Mouse (Mus musculus) fibroblast of lung, adult 2 months (primary cell): ENCODE results near the gene RPS10-NUDT3.

Source experiments
- DNase-seq: peaks from one replicate; pipeline ENCODE4 v3.0.0-alpha.2; 2011; ENCODE audit warnings: low read depth

The RPS10-NUDT3 gene

DNA sequence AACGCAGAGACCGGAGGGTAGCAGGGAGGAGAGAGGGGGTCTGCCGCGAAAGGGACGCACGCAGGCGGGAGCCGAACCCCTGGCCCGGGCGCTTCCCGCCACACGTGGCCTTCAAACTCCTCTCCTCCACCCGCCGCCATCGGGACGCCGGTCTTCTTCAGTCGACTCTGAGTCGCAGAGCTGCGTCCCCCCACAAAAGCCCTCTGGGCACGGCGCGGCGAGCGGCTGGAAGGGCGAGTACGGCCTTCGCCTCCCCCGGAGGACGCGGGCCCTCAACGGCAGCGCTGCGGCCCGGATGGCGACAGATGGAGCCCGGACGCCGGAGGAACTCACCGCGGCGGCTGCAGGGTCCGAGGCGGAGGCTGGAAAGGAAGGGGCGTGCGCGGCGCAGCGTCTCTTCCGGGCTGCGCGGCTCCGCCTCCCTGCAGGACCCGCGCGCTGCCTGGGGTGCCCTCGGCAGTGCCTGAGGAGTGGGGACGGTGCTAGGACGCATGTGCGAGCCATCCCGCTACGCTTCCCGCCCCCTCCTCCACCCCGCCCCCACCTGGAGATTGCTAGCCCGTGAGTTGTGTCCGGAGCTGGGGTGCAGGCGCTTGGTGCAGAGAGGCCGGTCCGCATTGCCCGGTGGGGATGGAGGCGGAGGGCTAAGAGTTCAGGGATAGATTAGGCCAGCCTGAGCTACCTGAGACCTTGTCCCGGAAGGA is at the start of gene RPS10-NUDT3:
TSS of gene RPS10-NUDT3 (minus strand) at position 352 of the 704 bp plus-strand sequence.
- peak; percentile 73 for DNase-seq

DNA sequence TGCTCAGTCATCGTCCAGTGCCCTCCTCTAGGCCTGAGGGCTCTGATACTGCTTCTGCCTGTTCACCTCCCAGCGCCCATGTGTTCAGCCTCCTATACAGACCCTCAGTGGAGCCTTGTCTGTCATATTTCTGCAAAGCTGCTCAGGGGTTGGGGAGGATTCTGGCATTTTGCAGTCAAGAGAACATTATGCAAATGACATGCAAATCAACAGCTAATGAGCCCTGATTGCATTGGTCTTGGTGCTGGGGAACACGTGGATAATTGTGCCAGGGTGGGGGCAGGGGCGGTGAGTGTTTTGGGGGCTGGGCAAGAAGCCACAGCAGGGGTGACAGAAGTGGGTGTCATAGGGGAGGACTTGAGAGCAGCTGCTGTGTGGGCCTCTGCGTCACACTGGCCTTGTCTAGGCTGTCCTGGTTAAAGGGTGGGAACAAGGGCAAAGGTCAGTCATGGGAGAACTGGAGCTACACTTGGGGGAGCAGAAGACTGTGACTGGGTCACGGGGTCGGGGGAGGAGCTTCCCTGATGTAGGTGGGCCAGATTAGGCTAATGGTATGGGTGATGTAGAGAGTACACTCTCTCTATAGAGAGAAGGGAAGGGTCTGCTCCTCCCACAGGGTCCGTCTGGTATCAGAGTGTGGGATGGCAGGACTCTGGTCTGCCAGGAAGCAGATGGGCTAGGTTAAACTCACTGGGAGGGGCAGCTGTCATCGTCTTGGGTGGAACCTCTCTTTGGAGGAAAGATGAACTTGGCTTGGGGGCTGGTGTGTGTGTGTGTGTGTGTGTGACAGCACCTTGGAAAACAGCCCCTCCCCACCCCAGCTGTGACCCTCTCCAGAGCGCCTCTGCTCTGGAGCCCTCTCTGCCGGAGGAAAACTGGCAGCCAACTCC is 44.1 kb upstream of the RPS10-NUDT3 start:
- no peak for DNase-seq

GRCm38 (mm10) chr17:27677756-27678155 is 42.7 kb upstream of the RPS10-NUDT3 start:
- no peak for DNase-seq

- no peak for DNase-seq
Observed at GRCm38 (mm10) chr17:27676270-27676669, 41.2 kb upstream of the RPS10-NUDT3 start.

DNA sequence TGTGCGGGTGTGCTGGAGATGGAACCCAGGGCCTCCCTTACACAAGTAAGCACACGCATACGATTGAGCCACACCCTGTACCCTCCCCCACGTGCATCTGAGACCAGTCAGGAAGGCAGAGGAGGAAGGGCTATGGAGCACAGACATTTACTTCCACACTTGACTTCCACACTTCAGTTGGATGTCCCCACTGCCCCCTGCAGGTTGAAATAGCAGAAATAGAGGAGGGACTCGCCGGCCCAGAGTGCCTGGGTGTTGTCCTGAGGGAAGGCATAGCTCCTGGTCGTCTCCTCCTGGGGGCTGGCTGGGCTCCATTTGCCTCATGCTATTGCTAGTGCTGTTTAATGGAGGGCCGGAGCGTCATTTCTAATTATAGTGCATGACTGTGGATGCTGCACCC is 40.4 kb upstream of the RPS10-NUDT3 start:
- DNase-seq = no peak

DNA sequence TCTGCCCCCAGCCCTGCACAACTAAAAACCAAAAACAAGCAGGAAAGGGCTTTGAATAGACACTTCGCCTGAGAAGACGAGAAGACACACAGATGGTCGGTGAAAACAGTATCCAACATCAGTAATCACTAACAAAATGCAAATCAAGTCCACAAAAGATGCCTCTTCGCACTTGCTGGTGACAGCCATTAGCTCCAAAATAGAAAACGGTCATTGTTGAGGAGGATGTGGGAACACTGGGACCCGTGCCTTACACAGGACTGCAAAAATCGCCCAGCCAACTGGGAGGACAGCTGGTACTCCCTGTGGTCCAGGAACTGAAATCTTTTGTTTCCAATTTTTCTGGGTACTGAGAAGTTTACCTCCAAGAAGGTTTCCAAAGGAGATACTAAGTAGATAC is 38.9 kb upstream of the RPS10-NUDT3 start:
- no peak for DNase-seq

DNA sequence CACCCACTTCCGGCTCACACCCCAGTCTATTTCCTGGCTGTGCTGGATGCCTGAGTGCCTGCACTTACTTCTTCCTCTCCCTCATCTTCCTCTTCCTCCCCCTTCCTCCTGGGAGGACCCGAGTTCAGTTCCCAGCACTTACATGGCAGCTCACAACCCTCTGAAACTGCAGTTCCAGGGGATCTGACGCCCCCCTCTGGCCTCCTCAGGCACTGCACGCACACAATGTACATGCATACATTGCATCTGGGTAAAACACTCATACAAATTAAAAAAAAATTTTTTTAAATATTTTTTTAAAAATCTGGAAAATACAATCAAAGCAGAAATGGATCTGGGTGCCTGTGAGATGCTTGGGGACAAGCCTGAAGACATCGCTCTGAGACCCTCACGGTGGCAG is 36.7 kb upstream of the RPS10-NUDT3 start:
- no peak for DNase-seq

DNA sequence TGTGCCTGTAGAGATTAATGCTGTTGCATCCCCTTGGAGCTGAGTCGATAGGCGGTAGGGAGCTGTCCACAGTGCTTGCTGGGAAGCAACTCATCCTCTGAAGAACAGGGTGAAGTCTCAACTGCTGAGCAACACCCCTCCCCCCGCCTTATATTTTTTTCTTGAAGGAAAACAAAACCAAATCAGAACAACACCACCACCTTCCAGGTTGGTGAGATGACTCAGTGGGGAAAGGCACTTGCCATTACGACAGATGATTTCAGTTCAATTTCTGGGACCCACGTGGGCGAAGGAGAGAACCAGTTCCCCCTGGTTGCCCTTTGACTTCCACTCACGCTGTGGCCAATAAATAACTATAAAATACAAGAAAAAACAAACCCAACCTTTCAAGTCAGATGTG is 23.7 kb upstream of the RPS10-NUDT3 start:
- no peak for DNase-seq

DNA sequence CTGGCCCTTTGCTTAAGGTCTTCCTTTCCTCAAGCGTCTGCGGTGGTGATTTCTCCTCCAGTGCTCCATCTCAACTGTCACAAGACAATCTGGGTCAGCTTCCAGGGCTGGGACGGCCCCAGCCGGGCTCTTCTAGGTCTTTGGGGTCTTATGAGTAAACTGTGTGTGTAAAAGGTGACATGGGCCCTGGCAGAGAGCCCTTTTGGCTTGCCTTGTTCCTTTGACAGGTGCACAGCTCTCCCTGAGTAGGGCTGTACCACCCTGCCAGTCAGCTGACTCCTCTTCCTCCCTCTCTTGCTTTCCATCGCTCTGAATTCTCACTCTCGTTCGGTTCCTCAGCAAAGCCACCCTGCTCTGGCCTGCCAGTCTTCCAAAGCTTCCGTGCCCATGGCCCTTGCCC is 22.1 kb upstream of the RPS10-NUDT3 start:
- DNase-seq = no peak

- DNase-seq = no peak
Observed at GRCm38 (mm10) chr17:27656414-27656813, 21.4 kb upstream of the RPS10-NUDT3 start.

- DNase-seq = no peak
Observed at GRCm38 (mm10) chr17:27656011-27656399, 21.0 kb upstream of the RPS10-NUDT3 start.

DNA sequence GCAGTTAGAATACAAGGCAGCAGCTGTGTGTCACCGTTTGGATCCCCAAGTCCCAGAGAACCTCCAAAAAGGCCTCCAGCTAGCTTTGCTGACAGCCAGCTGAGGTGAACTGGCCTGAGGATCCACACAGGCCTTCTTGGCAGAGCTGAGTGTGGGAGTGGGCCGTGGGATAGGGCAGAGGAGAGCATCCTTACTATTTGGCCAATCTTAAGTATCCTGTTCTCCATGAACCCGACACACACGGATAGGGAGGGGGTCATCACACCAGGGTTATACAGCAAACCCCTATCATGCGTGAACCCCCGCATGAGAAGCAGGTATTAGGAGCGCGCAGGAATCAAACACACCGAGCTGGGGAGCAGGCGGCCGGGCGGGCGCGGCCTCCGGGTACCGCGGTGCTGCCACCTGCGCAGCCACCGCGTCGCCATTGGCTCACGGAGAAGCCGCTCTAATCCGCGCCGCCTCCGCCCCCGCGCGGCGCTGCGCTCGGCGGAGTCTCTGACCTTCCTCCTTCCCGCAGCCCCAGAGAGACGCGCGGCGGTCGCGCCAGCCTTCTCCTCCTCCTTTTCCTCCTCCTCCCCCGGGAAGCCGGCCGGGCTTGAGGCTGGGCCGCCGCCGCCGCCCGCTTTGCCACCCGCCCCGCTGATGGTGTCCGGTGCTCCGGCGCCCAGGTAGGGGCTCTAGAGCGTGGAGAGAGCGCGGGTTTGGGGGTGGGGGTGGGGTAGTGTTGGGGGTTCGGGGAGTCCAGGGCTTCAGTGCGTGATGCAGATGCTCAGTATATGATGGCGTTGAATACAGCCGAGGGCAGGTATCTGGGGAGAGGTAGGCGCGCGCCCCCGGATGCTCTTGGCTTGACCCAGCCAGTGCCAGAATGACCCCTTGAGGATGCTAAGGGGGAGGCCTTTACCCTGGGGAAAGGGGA is 20.3 kb upstream of the RPS10-NUDT3 start, which contains the start of gene Pacsin1:
TSS of gene Pacsin1 (plus strand) at position 421 of the 922 bp plus-strand sequence.
- DNase-seq = no peak

GRCm38 (mm10) chr17:27653253-27653959 is 18.4 kb upstream of the RPS10-NUDT3 start:
- no peak for DNase-seq

DNA sequence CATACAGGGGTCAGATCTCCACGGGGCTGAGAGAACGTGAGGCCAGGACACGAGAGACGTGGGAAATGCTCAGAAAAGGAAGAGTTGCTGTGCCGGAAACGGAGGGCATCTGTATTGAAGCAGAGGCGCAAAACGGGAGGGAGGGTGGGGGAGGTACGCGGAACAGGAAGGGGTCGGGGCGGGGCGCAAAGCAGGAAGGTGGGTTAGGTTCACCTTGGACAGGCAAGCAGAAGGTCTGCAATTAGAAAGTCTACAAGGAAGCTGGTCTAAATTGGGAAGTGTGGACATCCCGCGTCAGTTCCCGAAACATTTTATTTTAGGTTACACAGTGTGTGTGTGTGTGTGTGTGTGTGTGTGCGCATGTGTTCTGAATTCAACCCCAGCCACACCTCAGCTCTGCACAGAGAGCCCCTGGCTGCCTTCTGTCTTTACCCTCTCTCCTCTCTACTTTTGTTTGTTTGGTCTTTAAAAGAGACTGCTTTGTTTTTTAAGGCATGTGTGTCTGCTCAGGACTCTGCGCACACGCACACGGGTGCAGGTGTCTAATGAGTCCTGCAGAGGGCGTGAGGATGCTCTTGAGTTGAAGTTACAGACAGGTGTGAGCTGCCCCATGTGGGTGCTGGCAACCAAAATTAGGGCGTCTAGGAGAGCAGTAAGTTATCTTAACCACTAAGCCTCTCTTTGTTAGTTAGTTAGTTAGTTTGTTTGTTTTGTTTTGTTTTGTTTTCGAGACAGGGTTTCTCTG is 17.2 kb upstream of the RPS10-NUDT3 start:
- DNase-seq = no peak

GRCm38 (mm10) chr17:27650586-27650985 is 15.6 kb upstream of the RPS10-NUDT3 start:
- DNase-seq = no peak

DNA sequence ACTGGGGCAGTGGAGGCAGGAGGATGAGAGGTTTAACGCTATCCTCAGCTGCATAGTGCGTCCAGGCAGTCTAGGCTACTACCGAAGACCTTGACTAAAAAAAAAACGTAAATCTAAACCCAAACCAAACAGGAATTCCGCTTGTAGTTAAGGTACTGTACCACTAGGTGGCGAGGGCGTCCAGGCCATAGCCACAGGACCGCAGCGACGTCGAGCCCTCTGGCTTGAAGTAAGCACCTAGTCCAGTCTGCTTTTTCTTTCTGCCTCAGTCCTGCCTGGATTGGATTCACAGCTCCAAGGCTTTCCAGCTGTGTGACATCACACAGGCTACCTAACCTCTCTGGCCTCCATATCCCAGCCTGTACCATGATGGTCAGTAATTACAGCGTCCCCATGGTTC is 15.1 kb upstream of the RPS10-NUDT3 start:
- DNase-seq = peak; percentile 25

GRCm38 (mm10) chr17:27645807-27646206 is 10.8 kb upstream of the RPS10-NUDT3 start:
- DNase-seq = no peak

DNA sequence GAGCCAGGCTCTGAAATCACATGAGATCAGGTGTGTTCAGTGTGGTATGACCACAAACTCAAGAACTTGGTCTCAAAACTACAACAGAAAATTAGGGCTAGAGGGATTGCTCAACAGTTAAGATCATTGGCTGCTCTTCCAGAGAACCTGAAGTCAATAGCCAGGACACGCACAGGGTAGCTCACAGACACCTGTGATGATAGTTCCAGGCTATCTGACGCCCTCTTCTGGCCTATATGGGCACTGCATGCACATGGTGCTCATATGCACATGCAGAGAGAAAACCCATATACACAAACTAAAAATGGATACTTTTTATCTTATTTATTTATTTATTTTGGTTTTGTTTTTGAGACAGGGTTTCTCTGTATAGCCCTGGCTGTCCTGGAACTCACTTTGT is 9.6 kb upstream of the RPS10-NUDT3 start:
- no peak for DNase-seq

- no peak for DNase-seq
Observed at GRCm38 (mm10) chr17:27643756-27644155, 8.7 kb upstream of the RPS10-NUDT3 start.

DNA sequence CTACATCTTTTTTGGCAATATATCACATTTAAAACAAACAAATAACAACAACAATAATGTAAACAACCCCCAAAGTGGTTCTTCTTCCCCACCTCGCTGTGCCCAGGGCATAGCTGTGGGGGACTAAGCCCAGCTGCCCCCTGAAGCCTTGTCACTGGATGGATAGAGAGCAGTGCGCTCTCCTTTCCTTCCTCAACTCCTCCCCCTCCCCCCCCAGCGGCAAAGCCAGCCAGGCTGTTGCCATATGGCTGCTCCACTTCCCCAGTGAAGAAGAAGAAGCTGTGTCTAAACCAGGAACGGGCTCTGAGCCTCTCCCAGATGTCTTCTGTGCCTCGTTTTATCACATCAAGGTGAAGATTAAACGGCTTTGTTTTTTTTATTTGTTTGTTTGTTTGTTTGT is 8.1 kb upstream of the RPS10-NUDT3 start:
- no peak for DNase-seq
